Mouse (Mus musculus) E14TG2a.4 (cell line): Measurements from ENCODE around the gene Chn1.

Source experiments
- CTCF ChIP-seq: conservative IDR thresholded peaks from 2 replicates; pipeline ENCODE4 v1.5.1; 2014; ENCODE audit warnings: low read length
- POU5F1 ChIP-seq: IDR thresholded peaks from 2 replicates; pipeline ENCODE4 v1.6.1; 2014; ENCODE audit warnings: low read length, borderline replicate concordance

DNA sequence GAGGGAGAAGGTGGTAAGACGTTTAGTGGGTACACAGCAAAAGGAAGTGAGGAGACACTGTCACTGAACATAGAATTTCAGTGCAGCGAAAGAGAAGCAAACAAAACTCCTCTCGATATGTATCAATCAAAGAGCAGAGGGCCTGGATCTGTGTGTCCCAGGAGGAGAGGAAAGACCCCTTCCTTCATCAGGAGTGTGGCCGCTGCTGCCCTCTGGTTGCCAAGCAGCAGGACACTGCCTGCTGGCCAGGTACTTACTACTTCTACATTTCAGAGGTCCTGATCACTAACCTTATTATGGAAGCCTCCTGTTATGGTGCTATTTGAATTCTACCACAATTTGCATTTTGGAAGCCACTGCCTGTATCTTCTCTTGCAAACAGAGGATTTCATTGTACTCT, 119.5 kb downstream of the Chn1 start:
- TF ChIP-seq CTCF (no peak), POU5F1 (no peak)
